Mouse (Mus musculus) inflammation-experienced regulatory T-cells, adult 16 weeks (primary cell): Measurements from ENCODE around the gene Ank. TPM values are rescaled to one million over a fixed set of nuclear protein-coding genes. Genes with fewer than 3 reads are reported as not detected.

ENCODE experiments used
- polyA plus RNA-seq: library from polyadenylated mRNA; unstranded; fragments of 100-300 nt; shearing (Covaris generic); gene quantifications from one replicate; pipeline ENCODE4 v1.2.1, GENCODE M21; 2017

The Ank gene
- 5.4 TPM for polyA plus RNA-seq

GRCm38 (mm10) chr15:27466131-27467080 is at the start of gene Ank:
Ank (plus strand) TSS chr15:27466677.

GRCm38 (mm10) chr15:27630601-27631383 is 164.3 kb downstream of the Ank start, which contains the start of gene Otulin:
Otulin (minus strand) TSS chr15:27630693.

Other genes starting within 250 kb of the Ank start
- gene Otulin, start 164.0 kb downstream of the Ank start, polyA plus RNA-seq: 4.4 TPM
- 191 TPM for gene Otulinl, start 214.9 kb downstream of the Ank start, polyA plus RNA-seq